Mouse (Mus musculus): ENCODE measurements at regions not wholly inside any gene's neighbourhood (a gene's known extent, or its start where the extent isn't known, plus 50 kb on each side); places are given as distances from the start of the nearest gene placed in this dataset.

DNA sequence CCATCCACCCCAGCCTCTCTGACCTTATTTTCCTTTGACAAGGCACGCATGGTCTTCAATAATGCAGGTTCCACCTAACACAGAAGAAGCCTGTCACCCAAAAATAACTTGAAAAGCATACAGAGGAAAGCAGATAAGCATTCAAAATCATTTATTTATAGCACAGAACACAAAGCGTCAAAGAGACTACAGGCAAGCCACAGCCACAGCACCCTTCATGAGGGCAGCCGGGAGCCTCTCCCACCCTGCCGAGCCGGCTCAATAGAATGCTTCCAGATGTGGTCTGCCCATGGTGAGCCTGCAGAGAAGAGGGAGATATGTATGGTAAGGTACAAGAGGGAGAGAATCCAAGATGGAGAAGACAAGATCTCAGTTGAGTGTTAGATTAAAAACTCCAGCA lies 76.7 kb upstream of the Kcnd3 start:
- no peak for DNase-seq (ENCODE audit: extremely low read depth)
- Histone ChIP-seq H3K4me1 (ENCODE audit: control insufficient read depth in 1 of 2, insufficient read depth in 2 of 2) (peaks cover 8 to 10% of the 10 kb centered on the region in 2 experiments; a peak in 3 of 4 replicates), H3K9ac (ENCODE audit: insufficient read depth, low read depth) (no peak overlapping the region), H3K36me3 (replicated peaks in 1 of 2; ENCODE audit: control insufficient read depth in 1 of 2, insufficient read depth in 1 of 2, low read length in 1 of 2) (no peaks in the 10 kb centered on the region), H3K9me3 (replicated peaks; ENCODE audit: low read length) (no peaks in the 10 kb centered on the region), H3K27ac (ENCODE audit: insufficient read depth, low read depth) (no peak overlapping the region), H3K79me2 (replicated peaks; ENCODE audit: control insufficient read depth, extremely low read depth, insufficient read depth, poor library complexity, severe bottlenecking) (no peaks in the 10 kb centered on the region), H3K27me3 (replicated peaks) (peaks cover 38% of the 10 kb centered on the region), H3K4me2 (ENCODE audit: insufficient read depth, low read depth, poor library complexity, severe bottlenecking) (no peak overlapping the region), H3K4me3 (replicated peaks in 1 of 3; ENCODE audit: low read depth in 2 of 3, low read length in 2 of 3, poor library complexity in 1 of 3) (no peak overlapping the region)
- in situ Hi-C loops (cut with MboI; ENCODE audit: low pct_ligation_motif_present, low pct_unique_long_range_greater_than_20kb, low sequenced_read_pairs): no loop called here
- dilution Hi-C loops (cut with MboI; ENCODE audit: extremely low pct_ligation_motif_present, extremely low pct_unique_long_range_greater_than_20kb, low sequenced_read_pairs): no loop called here
- no peak for TF ChIP-seq ZC3H11A (IDR thresholded peaks at IDR 0.05; ENCODE audit: low read depth, low read length)
- no peak for TF ChIP-seq CTCF (conservative IDR thresholded peaks at IDR 0.05 in 1 of 2, IDR thresholded peaks at IDR 0.05 in 1 of 2; ENCODE audit: low read depth in 2 of 2, low read length in 2 of 2)
- TF ChIP-seq ZKSCAN1 (IDR thresholded peaks at IDR 0.05; ENCODE audit: borderline replicate concordance, low read depth, low read length): no peak
- TF ChIP-seq JUND (conservative IDR thresholded peaks at IDR 0.05; ENCODE audit: low read depth, low read length): no peak
- TF ChIP-seq HCFC1 (IDR thresholded peaks at IDR 0.05; ENCODE audit: low read depth, low read length): no peak
- no peak for TF ChIP-seq USF1 (IDR thresholded peaks at IDR 0.05; ENCODE audit: low read depth, low read length)
- no peak for TF ChIP-seq NELFE (IDR thresholded peaks at IDR 0.05; ENCODE audit: low read depth, low read length)
- TF ChIP-seq JUN (IDR thresholded peaks at IDR 0.05; ENCODE audit: insufficient read depth, low read depth, low read length): no peak
- no peak for TF ChIP-seq POLR2AphosphoS2 (IDR thresholded peaks at IDR 0.05; ENCODE audit: low read depth, low read length)
- TF ChIP-seq MYC (IDR thresholded peaks at IDR 0.05; ENCODE audit: low read depth, low read length): no peak
- TF ChIP-seq ZNF384 (IDR thresholded peaks at IDR 0.05; ENCODE audit: low read depth, low read length): no peak

GRCm38 (mm10) chr3:105375820-105376219 lies 76.3 kb upstream of the Kcnd3 start:
- in situ Hi-C loops (cut with MboI; ENCODE audit: low pct_ligation_motif_present, low pct_unique_long_range_greater_than_20kb, low sequenced_read_pairs): no loop called here
- Histone ChIP-seq H3K4me3 (replicated peaks in 1 of 3; ENCODE audit: low read depth in 2 of 3, low read length in 2 of 3, poor library complexity in 1 of 3) (no peak overlapping the region), H3K79me2 (replicated peaks; ENCODE audit: control insufficient read depth, extremely low read depth, insufficient read depth, poor library complexity, severe bottlenecking) (no peaks in the 10 kb centered on the region), H3K4me1 (ENCODE audit: control insufficient read depth in 1 of 2, insufficient read depth in 2 of 2) (peaks cover 8 to 10% of the 10 kb centered on the region in 2 experiments; a peak in 3 of 4 replicates), H3K9ac (ENCODE audit: insufficient read depth, low read depth) (no peak overlapping the region), H3K27me3 (replicated peaks) (peaks cover 36% of the 10 kb centered on the region), H3K36me3 (replicated peaks in 1 of 2; ENCODE audit: control insufficient read depth in 1 of 2, insufficient read depth in 1 of 2, low read length in 1 of 2) (no peaks in the 10 kb centered on the region), H3K9me3 (replicated peaks; ENCODE audit: low read length) (no peaks in the 10 kb centered on the region), H3K4me2 (ENCODE audit: insufficient read depth, low read depth, poor library complexity, severe bottlenecking) (no peak overlapping the region), H3K27ac (ENCODE audit: insufficient read depth, low read depth) (no peak overlapping the region)
- no peak for TF ChIP-seq KAT2A (IDR thresholded peaks at IDR 0.05; ENCODE audit: insufficient replicate concordance, low read length)
- TF ChIP-seq EP300 (IDR thresholded peaks at IDR 0.05; ENCODE audit: low read length): no peak
- TF ChIP-seq TBP (conservative IDR thresholded peaks at IDR 0.05; ENCODE audit: low read depth, low read length): no peak
- no peak for TF ChIP-seq RAD21 (IDR thresholded peaks at IDR 0.05; ENCODE audit: low read depth, low read length)
- no peak for TF ChIP-seq GABPA (IDR thresholded peaks at IDR 0.05; ENCODE audit: insufficient replicate concordance, low read depth, low read length)
- TF ChIP-seq BHLHE40 (IDR thresholded peaks at IDR 0.05; ENCODE audit: low read depth, low read length): no peak
- dilution Hi-C loops (cut with MboI; ENCODE audit: extremely low pct_ligation_motif_present, extremely low pct_unique_long_range_greater_than_20kb, low sequenced_read_pairs): no loop called here
- DNase-seq (ENCODE audit: extremely low read depth): no peak
